Mouse (Mus musculus): ENCODE measurements around the gene Fam19a1. TPM values are rescaled to one million over a fixed set of nuclear protein-coding genes. Genes with fewer than 3 reads are reported as not detected.
"Not testable (repeated sequence)": the region's sequence is repeated elsewhere in the genome, so short reads cannot be mapped to it uniquely, and the experiment has no call there.

Gene Fam19a1
- total RNA-seq, 2 experiments from 2014 or later, result 63.7 to 74.4 TPM

GRCm38 (mm10) chr6:96167031-96167430, 54.1 kb downstream of the Fam19a1 start:
- DNase-seq (ENCODE audit: low spot score in 2 of 2), result no peak
- H3K4me3 ChIP-seq, result no peak overlapping the region
- no peak overlapping the region for H3K27ac ChIP-seq
- no peak for TF ChIP-seq CTCF (conservative IDR thresholded peaks at IDR 0.05)

GRCm38 (mm10) chr6:96173681-96174080, 60.7 kb downstream of the Fam19a1 start:
- no peak overlapping the region for H3K4me3 ChIP-seq
- no peak for TF ChIP-seq CTCF (conservative IDR thresholded peaks at IDR 0.05)
- no peak for DNase-seq (ENCODE audit: low spot score in 2 of 2)
- H3K27ac ChIP-seq, result no peak overlapping the region

GRCm38 (mm10) chr6:96178530-96178929, 65.6 kb downstream of the Fam19a1 start:
- TF ChIP-seq CTCF (conservative IDR thresholded peaks at IDR 0.05), result no peak
- DNase-seq (ENCODE audit: low spot score in 2 of 2), result no peak
- no peak overlapping the region for H3K4me3 ChIP-seq
- H3K27ac ChIP-seq, result no peak overlapping the region

GRCm38 (mm10) chr6:96183392-96183791, 70.4 kb downstream of the Fam19a1 start:
- Histone ChIP-seq H3K4me3 (no peak overlapping the region), H3K27ac (peak overlapping the region; percentile 28; the same call in 1 of the 2 replicates)
- no peak for TF ChIP-seq CTCF (conservative IDR thresholded peaks at IDR 0.05)
- DNase-seq (ENCODE audit: low spot score in 2 of 2), result no peak

GRCm38 (mm10) chr6:96186517-96186916, 73.6 kb downstream of the Fam19a1 start:
- no peak overlapping the region for H3K4me3 ChIP-seq
- no peak for TF ChIP-seq CTCF (conservative IDR thresholded peaks at IDR 0.05)
- DNase-seq (ENCODE audit: low spot score in 2 of 2), result no peak
- H3K27ac ChIP-seq, result no peak overlapping the region

DNA sequence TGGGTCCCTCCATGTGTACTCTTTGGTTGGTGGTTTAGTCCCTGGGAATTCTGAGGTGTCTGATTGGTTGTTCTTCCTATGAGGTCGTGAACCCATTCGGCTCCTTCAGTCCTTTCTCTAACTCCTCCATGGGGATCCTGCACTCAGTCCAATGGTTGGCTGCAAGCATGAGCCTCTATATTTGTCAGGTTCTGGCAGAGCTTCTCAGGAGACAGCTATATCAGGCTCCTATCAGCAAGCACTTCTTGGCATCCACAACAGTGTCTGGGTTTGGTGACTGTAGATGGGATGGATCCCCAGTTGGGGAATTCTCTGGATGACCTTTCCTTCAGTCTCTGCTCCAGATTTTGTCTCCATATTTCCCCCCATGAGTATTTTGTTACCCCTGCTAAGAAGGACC, 86.0 kb downstream of the Fam19a1 start:
- DNase-seq (ENCODE audit: low spot score in 2 of 2); H3K27ac ChIP-seq; H3K4me3 ChIP-seq: not testable (repeated sequence)

GRCm38 (mm10) chr6:96205395-96205794, 92.4 kb downstream of the Fam19a1 start:
- no peak for TF ChIP-seq CTCF (conservative IDR thresholded peaks at IDR 0.05)
- no peak overlapping the region for H3K4me3 ChIP-seq
- no peak for DNase-seq (ENCODE audit: low spot score in 2 of 2)
- H3K27ac ChIP-seq, result no peak overlapping the region

GRCm38 (mm10) chr6:96234806-96235205, 121.9 kb downstream of the Fam19a1 start:
- no peak for TF ChIP-seq CTCF (conservative IDR thresholded peaks at IDR 0.05)
- H3K27ac ChIP-seq, result no peak overlapping the region
- no peak for DNase-seq (ENCODE audit: low spot score in 2 of 2)
- no peak overlapping the region for H3K4me3 ChIP-seq

- DNase-seq (ENCODE audit: low spot score in 2 of 2), result peak; percentile 67 to 90
- peak overlapping the region; percentile 66 for H3K27ac ChIP-seq
- TF ChIP-seq CTCF (conservative IDR thresholded peaks at IDR 0.05), result no peak
- no peak overlapping the region for H3K4me3 ChIP-seq
Observed at GRCm38 (mm10) chr6:96244320-96244719, 131.4 kb downstream of the Fam19a1 start.

DNA sequence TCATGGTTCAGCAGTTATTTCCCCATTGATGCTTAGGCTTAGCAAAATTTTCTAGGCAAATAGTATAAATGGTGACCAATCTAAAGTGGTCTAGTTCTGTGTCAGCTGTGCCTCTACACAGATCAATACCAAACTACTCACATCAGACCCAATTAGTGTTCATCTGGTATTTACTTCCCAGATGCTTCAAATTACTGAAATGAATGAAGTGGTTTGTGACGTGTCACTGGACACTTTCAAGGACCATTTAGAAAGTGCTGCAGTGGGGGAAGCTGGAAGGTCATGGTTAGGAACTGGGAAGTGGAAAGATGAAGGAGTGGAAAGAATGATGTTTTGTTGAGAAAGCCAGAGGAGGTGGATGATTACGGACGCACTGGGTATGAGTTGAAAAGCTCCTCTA, 139.0 kb downstream of the Fam19a1 start:
- H3K4me3 ChIP-seq, result no peak overlapping the region
- no peak for TF ChIP-seq CTCF (conservative IDR thresholded peaks at IDR 0.05)
- DNase-seq (ENCODE audit: low spot score in 2 of 2), result no peak
- no peak overlapping the region for H3K27ac ChIP-seq

DNA sequence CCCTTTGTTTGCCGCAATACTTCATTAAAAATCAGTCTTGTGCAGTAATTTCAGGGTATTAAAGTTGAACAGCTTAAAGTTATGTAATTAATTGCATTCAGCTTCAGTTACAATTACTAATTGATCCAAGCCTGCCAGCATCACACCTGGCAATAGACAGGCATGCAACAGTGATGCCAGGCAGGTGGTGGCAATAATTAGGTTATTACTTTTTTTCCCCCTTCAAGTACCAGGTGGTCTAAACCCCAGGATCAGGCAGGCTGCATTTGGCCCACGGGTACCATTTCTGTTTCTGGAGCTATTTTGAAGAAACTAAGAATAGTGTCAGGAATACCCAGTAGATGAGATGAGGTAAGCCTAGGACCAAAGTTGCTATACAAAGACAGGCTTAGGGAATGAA, 141.9 kb downstream of the Fam19a1 start:
- DNase-seq (ENCODE audit: low spot score in 2 of 2), result no peak
- no peak for TF ChIP-seq CTCF (conservative IDR thresholded peaks at IDR 0.05)
- peak overlapping the region; percentile 53 for H3K27ac ChIP-seq
- no peak overlapping the region for H3K4me3 ChIP-seq

DNA sequence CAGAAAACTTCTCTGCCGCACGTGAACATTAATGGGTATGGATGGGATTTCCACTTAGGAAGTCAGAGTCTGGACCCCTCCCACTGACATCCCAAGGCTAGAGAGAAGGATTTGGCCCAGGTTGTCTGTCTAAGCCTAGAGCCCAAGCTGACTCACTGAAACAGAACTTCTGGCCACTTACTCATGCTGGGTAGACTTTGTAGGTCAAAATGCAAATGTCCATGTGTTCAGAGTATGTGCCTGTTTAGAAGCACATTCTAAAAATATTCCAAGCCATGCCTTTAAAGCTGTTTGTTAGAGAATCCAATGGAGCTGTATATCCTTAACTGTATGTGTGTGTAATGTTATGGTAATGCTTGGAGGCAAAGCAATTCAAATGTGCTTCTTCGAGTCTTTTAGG, 145.7 kb downstream of the Fam19a1 start:
- no peak for TF ChIP-seq CTCF (conservative IDR thresholded peaks at IDR 0.05)
- H3K27ac ChIP-seq, result peak overlapping the region; percentile 68; the same call in 1 of the 2 replicates
- H3K4me3 ChIP-seq, result no peak overlapping the region
- DNase-seq (ENCODE audit: low spot score in 2 of 2), result no peak

- DNase-seq (ENCODE audit: low spot score in 2 of 2), result no peak
- no peak overlapping the region for H3K27ac ChIP-seq
- TF ChIP-seq CTCF (conservative IDR thresholded peaks at IDR 0.05), result no peak
Observed at GRCm38 (mm10) chr6:96266456-96266855, 153.5 kb downstream of the Fam19a1 start.

GRCm38 (mm10) chr6:96268788-96269187, 155.8 kb downstream of the Fam19a1 start:
- no peak for TF ChIP-seq CTCF (conservative IDR thresholded peaks at IDR 0.05)
- DNase-seq (ENCODE audit: low spot score in 2 of 2), result no peak

More at GRCm38 (mm10) chr6:96266456-96266855, 153.5 kb downstream of the Fam19a1 start:
- no peak overlapping the region for H3K4me3 ChIP-seq

GRCm38 (mm10) chr6:96270436-96270835, 157.5 kb downstream of the Fam19a1 start:
- H3K4me3 ChIP-seq, result no peak overlapping the region
- DNase-seq (ENCODE audit: low spot score in 2 of 2), result no peak
- no peak overlapping the region for H3K27ac ChIP-seq
- TF ChIP-seq CTCF (conservative IDR thresholded peaks at IDR 0.05), result no peak

More at GRCm38 (mm10) chr6:96268788-96269187, 155.8 kb downstream of the Fam19a1 start:
- Histone ChIP-seq H3K27ac (no peak overlapping the region), H3K4me3 (no peak overlapping the region)

Data from layer of hippocampus, adult 2 months (tissue).